Mouse (Mus musculus) mouse trophoblast stem cell (cell line): ENCODE data around the gene Dync1li2.

Experiments
- in situ Hi-C, 2 experiments: fragments of 300-500 bp; cut with MseI, MboI; formaldehyde crosslinking; loops; 2 replicates in 1 of 2; 3 replicates in 1 of 2; pipeline ENCODE4 v1.15.1; 2025

Gene Dync1li2

DNA sequence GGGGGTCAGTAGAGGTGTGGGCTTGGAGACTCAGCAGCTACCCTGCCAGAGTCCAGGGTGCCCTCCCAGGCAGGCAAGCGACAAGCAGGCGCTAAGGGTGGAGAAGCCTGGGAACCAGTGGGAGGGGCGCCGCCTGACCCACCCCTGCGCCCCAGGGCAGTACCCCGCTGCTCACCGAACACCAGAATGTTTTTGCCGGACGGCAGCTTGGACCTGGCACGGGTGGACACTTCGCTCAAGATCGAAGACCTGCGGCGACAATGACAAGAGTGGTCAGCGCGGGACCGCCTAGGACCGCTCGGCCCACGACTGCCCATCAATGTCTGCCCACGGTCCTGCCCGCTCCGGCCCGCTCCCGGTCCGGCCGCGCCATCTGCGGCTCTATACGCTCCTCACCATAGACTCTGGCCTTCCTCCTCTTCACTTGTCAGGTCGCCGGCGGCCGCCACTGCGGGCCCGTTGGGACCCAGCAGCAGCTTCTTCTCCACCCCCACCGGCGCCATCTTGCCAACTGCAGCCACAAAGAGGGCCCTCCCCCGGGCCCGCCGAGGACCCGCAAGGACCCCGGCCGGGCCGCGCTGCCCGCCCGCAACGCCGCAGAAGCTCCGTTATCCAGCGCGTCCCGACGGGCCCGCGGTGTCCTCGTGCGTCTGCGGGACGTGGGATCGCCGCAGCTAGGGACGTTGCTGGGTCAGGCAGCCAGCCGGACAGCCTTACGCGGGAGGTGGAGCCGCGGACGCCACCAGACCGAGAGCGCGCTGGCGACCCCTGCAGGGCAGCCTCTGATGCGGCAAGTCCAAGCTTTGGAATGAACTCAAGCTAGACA is at the start of gene Dync1li2:
TSS of gene Dync1li2 (minus strand) at position 749 of the 826 bp plus-strand sequence.
- in situ Hi-C loops, result no loop called here

DNA sequence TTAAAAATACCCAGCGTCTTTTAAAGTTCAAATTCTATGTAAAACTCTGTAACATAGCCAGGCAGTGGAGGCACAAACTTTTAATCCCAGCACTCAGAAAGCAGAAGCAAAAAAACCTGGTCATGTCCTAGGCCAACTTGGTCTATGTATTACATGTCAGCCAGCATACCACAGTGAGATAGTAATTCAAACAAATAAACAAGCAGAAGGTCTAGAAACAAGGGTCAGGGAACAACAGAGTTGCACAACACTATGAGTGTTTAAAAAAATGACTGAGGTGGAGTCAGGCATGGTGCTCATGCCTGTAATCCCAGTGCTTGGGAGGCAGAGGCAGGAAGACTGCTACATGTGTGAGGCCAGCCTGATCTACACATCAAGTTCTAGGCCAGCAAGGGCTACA is 36.2 kb upstream of the Dync1li2 start:
- in situ Hi-C loops, result no loop called here

DNA sequence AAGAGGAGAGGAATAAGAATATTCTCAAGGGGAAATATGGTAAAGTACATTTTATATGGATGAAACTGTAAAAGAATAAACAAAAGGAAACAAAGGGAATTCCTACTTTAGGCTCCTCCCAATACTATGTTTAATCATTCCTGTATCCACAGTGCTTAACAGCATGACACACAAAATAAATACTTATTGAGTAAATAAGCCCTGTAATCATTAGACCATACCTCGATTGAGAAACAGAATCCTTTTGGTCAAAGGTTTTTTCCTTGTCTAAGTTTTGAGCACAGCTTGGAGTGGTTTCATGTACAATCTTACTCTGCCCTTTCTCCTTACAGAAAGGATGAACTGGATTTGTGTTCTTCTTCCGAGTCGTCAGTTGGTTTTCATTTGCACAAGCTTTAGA is 29.6 kb upstream of the Dync1li2 start:
- in situ Hi-C loops, result no loop called here

DNA sequence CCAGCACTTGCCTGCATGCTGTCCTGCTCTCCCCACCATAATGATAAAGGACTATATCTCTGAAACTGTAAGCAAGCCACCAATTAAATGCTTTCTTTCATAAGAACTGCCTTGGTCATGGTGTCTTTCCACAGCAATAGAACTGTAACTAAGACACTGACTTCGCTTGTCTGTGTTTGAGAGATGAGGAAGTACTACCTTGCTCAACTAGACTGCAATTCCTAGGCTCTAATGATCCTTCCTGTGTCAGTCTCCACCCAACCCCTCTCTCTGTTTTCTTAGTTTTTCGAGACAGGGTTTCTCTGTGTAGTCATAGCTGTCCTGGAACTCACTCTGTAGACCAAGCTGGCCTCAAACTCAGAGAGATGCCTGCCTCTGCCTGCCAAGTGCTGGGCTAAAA is 24.6 kb upstream of the Dync1li2 start:
- in situ Hi-C loops, result no loop called here

DNA sequence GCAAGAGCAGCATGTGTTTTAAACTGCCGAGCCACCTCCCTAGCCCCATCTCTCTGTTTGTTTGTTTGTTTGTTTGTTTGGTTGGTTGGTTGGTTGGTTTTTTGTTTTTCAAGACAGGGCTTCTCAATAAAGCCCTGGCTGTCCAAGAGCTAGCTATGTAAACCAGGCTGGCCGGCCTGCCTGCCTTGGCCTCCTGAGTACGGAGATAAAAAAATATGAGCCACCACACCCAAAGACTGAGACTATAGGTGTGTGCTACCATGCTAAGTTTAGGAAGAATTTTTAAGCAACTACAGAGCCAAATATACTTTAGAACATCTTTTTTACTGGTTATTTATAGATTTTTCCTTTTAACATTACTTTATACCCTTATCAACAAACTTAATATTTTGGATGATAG is 9.3 kb upstream of the Dync1li2 start:
- in situ Hi-C loops, result no loop called here

DNA sequence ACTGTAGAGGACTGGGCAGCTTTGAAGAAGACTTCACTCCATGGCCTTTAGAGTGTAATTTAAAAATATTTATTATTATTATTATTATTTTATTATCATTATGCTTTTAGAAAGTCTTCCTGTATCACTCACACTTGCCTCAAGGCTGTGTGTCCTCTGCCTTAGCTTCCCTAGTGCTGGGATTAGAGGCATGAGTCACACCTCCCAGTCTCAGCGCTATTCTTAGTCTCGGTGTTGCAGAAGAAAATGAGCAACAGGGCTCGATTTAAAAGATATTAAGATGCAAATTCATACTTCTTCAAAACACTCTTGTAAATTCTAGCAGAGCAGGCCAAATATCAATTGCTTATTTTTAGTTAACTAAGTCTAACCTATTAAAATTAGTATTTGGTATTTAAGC is 5.9 kb upstream of the Dync1li2 start:
- in situ Hi-C loops, result no loop called here

DNA sequence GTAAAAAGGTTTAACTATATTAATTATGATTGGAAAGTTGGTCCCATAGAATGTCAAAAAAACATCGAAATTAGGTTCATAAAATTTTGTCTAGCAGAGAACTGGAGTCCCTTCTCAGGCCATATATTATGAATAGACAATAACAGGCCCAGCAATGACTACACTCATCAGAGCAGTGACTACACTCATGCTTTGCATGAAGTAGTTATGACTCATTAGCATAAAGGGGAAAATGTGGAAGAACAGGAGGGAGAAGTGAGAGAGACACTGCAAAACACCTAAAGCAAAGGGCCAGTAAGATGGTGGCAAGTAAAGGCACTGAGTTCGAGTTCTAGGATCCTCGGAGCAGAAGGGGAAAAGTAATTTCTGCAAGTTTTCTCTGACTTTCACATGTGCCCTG is 3.2 kb upstream of the Dync1li2 start:
- in situ Hi-C loops, result no loop called here

DNA sequence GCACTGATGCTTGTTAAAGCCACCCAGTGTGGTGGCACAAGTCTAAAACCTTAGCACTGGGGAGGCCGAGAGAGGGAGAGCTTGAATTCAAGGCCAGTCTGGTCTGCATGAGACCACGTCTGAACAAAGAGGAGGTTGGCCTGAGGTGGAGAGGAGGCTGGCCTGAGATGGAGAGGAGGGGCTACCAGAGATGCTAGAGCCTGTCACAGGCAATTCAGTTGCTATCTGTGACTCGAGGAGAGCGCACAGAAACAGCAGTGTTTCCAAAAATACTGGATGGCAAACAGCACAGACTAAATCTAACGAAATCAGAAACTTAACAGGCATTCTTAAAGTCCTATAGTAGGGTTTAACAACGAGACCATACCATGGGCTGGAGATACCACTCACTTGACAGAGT is 2.4 kb upstream of the Dync1li2 start:
- in situ Hi-C loops, result no loop called here

DNA sequence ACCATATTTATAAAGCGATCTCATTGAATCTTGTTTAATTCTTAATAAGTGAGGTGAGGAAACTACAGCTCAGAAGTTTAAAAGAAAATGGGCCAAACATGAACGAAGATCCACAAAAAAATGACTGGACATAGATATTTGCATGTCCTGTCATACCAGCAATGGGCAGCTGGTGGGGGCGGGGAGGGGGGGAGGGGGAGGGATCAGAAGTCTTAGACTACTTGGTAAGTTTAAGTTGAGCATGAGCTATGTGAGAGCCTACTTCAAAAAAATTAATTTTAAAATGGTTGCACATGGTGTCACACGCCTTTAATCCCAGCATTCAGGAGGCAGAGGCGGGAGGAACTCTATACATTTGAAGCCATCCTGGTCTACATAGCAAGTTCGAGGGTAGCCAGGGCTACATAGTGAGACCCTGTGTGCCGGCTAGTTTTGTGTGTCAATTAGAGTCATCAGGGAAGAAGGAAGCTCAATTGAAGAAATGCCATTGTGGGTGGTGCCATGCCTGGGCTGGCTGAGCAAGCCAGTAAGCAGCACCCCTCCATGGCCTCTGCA is 355 bp upstream of the Dync1li2 start:
- in situ Hi-C loops, result no loop called here

DNA sequence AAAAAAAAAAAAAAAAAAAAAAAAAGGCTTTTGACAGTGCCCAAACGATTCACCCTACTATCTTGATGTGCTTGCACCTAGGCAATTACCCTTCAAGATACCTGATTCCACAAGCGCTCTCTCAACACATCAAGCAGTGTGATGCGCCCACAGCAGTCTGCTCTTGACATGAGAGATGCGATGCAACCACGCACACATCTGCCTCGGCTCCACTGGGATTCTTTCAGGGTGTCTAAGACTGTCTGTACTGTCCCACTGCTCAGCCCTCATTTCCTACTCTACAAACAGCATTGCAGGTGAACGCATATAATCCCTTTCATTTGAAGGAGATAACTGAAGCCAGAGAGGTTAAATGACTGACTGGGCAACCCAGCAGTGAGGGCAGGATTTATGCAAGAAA is 1.2 kb downstream of the Dync1li2 start:
- in situ Hi-C loops, result no loop called here

DNA sequence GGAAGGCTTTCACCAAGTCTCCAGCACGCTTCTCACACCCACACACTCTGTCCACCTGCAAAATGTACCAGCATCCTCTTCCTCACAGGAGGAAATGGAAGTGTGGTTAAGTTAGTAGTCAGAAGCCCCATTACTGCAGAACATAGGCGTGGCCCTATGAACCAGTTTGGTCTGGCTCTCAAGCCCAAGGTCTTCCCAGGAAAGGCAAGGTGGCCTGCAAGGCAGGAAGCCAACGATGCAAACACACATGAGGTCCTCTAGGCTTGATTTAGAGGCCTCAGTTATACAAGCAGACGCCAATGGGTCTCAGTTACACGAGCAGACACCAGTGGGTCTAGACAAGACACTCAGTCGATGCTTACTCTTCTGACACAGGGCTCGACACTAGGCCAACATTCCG is 3.4 kb downstream of the Dync1li2 start:
- in situ Hi-C loops, result no loop called here

DNA sequence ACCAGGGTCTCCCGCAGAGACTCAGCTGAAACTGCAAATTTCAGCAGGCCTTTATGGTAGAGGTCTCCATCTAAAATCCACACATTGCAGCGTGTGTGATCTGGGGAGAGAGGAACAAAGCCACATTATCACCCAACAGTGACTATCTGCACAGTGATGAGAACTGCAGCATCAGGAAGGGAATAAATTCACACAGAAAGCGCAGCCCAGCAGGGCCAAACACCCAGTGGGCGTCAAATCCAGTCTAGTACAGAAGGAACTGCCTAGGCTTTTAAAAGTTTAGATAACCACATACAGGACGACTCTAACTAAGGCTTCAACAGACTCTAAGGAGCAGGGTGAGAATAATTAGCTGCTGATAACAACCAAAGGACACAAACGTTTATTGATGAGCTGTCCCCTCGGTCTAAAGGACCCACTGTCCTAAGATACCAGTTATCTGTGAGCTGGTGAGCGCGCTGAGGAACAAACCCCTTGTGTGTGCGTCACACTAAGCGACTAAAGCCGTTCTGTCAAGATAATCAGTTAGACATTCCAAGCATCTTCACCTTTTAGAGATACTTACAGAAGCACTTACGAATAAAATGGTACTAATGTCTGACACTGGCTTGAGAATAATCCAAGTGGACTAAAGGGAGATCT is 5.2 kb downstream of the Dync1li2 start:
- in situ Hi-C loops, result no loop called here

DNA sequence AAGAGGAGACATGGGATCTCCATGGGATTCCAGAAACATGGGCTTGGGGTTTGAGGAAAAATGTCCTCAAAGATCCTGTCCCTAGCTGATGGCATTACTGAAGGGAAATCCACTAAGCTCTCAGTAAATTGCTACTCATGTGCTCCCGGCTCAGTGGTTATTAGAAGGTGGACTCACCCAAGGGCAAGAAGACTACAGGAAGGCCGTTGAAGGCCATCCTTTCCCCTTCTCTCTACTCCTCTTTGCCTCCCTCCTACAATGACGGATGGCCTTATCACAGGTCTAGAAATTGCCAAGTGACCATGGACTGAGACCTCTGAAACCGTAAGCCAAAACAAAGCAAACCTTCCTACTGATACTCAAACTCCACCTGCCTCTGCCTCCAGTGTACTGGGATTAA is 6.3 kb downstream of the Dync1li2 start:
- in situ Hi-C loops, result no loop called here

DNA sequence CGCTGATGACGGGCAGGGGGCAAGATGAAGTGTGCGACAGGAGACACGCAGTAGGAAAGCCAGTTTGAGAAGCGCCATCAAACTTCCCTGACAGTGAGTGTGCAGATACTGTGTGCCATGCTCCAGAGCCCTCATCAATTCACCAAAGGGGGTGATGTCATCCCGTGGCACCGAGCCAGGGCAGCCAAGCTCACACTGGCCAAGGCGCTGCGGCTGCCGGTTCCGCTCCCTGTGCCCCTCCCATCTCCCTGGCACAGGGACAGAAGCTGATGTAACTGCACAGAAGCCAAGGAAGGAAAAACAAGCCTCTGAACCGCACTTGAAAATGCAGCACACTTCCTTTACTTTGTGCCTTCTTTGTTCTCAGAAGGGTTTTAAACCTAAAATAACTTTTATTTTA is 6.8 kb downstream of the Dync1li2 start:
- in situ Hi-C loops, result no loop called here

DNA sequence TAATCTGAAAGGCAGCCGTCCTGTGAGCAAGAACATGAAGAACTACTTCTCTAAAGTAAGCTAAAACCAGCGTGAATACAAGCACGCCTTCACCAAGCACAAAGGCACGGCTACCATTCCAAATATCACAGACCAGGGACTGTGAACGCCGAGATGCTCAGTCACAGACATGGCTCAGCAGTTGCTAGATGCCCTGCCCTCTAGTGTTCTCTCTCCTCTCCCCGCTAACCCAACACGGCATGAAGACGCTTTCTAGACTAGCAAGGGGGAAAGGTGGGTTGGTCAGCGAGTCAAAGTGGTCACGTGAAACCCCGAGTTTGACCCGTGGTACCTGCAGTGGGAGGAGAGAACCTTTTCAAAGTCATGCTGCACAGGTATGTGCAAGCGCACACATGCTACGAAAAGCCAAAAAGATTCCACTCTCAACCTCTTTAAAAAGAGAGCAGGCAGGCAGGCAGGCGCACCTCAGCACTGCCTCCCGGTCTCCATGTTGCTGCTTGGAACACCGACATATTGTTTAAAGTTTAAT is 8.0 kb downstream of the Dync1li2 start:
- in situ Hi-C loops, result no loop called here

DNA sequence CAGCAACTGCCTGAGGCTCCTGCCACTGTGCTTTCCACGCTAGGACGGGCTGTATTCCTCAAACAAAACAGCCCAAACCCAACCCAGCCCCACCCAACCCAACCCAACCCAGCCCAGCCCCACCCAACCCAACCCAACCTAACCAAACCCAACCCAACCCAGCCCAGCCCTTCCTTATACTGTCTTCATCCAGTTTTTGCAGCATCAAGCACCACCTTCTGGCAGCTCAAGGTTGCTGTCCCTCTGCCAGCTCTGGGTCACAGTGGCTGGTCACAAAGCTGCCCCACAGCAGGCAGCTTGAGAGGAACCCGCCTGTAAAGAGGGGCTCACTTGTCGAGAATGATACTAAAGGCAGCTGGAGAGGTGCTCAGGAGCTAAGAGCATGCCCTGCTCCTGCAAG is 8.6 kb downstream of the Dync1li2 start:
- in situ Hi-C loops, result no loop called here

DNA sequence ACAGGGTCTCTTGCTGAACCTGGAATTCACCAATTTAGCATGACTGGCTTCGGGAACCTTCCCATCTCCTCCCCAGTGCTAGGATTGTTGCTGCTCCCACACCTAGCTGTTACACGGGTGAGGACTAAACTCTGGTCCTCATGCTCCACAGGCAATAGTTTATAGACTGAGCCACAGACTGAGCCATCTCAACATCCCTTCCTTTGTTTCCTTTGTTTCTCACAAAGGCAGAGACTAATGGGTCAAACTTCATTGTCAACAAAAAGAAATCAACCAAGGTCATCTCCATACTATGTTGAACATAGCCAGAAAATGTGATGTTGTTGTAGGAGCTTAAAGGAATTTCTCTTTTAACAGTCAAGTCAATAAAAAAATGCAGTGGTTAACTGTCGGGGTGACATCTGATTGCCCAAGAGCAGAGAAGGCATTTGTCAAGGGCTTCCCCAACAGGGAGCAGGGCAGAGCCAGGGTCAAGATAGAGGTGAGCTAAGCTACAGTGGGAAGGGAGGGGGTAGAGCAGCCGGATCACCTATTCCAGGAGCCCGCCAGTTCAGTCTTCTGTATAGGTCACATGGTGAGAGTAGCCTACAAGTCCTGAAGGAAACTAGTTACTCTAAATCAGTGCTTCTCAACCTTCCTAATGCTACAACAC is 9.5 kb downstream of the Dync1li2 start:
- in situ Hi-C loops, result no loop called here

DNA sequence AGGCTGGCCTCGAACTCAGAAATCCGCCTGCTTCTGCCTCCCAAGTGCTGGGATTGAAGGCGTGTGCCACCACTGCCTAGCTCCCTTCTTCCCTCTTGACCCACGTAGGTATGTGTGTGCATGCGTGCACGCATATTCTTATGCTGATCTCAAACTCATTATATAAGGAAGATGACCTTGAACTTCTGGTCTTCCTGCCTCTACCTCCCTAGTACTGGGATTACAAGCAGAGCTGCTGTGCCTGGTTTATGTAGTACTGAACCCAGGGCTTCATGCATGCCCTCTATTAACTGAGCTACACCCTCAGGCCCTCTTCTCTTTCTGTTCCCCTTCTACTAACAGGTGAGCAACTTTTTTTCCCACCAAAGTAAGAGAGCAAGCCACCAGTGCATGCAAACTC is 10.2 kb downstream of the Dync1li2 start:
- in situ Hi-C loops, result no loop called here

DNA sequence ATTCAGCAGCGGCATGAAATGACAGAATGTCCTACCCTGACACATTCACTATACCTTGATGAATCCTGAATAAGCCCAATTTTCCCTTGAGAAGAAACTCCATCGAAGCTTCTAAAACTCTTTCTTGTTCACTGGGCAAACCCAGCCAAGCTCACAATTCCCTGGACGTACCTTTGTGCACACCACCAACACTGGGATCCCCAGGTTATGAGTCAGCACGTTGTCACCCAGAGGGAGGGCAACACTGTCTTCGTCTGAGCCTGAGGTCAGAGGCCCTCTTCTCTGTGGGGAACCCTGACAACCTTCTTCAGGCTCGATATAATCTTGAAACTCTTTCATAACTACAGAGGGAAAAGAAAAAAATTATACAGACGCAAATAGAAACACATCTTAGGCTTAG is 12.6 kb downstream of the Dync1li2 start:
- in situ Hi-C loops, result no loop called here

DNA sequence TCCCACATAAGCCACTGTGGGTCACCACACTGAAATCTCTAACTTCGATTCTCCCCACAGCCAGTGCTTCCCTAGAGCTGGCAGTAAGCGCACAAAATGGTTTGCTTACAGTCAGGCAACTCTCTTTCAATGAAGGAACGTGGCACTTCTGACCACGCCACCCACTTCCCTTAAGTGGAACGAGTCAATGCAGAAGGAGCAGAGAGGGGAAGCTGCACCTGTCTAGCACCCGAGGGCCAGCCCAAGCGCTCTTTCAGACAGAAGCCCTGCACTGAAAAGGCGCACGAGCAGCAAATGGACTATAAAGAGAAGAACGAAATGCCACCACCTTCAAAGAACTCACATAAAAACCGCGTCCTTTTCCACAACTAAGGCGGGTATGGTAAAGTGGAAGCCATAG is 15.1 kb downstream of the Dync1li2 start:
- in situ Hi-C loops, result no loop called here

DNA sequence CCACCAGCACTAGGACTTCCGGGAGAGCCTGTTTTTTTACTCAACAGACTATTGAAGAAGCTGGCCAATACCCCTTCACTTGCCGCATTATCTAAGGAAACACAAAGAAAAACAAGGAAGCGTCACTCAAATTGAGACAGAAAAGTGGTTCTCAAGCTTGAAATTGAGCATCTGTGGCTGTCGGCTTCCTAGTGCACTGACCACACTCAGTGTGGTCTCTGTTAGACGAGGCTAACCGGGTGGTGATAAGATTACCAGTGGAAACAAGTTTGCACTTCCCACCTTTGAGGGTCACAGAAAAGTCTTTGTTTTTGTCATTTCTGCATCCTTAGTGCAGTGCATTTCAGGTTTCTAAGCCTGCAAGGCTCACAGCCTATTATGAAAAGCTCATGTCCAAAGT is 20.5 kb downstream of the Dync1li2 start:
- in situ Hi-C loops, result no loop called here

DNA sequence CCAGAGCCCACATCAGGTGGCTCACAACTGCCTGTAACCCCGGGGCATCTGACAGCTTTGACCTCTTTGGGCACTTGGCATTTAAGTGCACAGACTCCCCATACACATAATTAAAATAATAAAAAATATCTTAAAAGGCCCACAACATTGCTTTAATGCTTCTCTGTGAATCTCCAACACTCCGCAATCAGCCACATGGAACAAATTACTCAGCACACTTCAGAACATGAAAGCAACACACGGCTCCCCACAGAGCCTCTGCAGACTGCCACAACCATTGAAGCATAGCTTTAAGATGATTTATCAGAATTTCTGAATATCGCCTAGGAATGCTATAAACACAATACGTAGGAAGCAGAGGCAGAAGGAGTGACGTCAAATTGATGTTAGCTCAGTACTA is 26.8 kb downstream of the Dync1li2 start:
- in situ Hi-C loops, result no loop called here
